Mouse (Mus musculus): ENCODE results near the gene Gucy1b2. TPM values are rescaled to one million over a fixed set of nuclear protein-coding genes. Genes with fewer than 3 reads are reported as not detected.

Gene Gucy1b2
- 0.10 and 0.12 TPM in 2 replicates for polyA plus RNA-seq (2012; rRNA removed)

- TF ChIP-seq CTCF (IDR thresholded peaks at IDR 0.05; ENCODE audit: control insufficient read depth, insufficient read depth, insufficient replicate concordance, low read depth, low read length) (no peak), POLR2A (IDR thresholded peaks at IDR 0.05; ENCODE audit: control insufficient read depth, low read depth, low read length) (no peak)
- no peaks in the 10 kb centered on the region for H3K4me1 ChIP-seq (ENCODE audit: control insufficient read depth, insufficient read depth, low read length)
- H3K27ac ChIP-seq (ENCODE audit: control insufficient read depth, insufficient read depth, low read depth, low read length), result no peak within 1 kb of the TSS
- H3K27me3 ChIP-seq (ENCODE audit: control insufficient read depth, insufficient read depth, low read length), result no peaks in the 10 kb centered on the region
- H3K36me3 ChIP-seq (ENCODE audit: control insufficient read depth, insufficient read depth, low read length), result no peaks in the 10 kb centered on the region
- H3K4me3 ChIP-seq (ENCODE audit: control insufficient read depth, low read depth, low read length), result no peak within 1 kb of the TSS
These were observed at the start of gene Gucy1b2 for GRCm38 (mm10) chr14:62456239-62456747. TSS of gene Gucy1b2 (minus strand) at chr14:62456289.

DNA sequence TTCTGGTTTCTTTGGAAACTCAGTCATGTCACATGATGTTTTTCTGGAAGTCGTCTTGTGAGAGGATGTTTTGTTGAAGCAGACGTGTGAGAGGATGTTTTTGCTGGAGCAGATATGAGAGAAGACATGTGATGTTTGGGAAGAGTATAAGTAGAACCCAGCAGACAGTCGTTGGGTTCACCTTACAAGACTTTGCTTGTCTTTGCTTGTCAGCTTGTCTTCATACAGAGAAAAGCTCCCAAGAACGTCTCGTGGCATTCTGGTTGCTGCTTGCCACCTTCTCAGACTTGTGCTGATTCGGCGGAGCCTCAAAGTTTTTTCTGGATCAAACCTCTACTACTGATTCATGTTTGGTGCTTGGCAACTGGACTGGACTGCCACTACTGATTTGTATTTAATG, 41.3 kb upstream of the Gucy1b2 start:
- Histone ChIP-seq H3K27ac (ENCODE audit: control insufficient read depth, insufficient read depth, low read depth, low read length) (no peak overlapping the region), H3K27me3 (ENCODE audit: control insufficient read depth, insufficient read depth, low read length) (no peaks in the 10 kb centered on the region), H3K36me3 (ENCODE audit: control insufficient read depth, insufficient read depth, low read length) (no peaks in the 10 kb centered on the region), H3K4me1 (ENCODE audit: control insufficient read depth, insufficient read depth, low read length) (no peaks in the 10 kb centered on the region), H3K4me3 (ENCODE audit: control insufficient read depth, low read depth, low read length) (no peak overlapping the region)
- TF ChIP-seq POLR2A (IDR thresholded peaks at IDR 0.05; ENCODE audit: control insufficient read depth, low read depth, low read length), result no peak
- no peak for TF ChIP-seq CTCF (IDR thresholded peaks at IDR 0.05; ENCODE audit: control insufficient read depth, insufficient read depth, insufficient replicate concordance, low read depth, low read length)

- no peaks in the 10 kb centered on the region for H3K36me3 ChIP-seq (ENCODE audit: control insufficient read depth, insufficient read depth, low read length)
- H3K4me3 ChIP-seq (ENCODE audit: control insufficient read depth, low read depth, low read length), result no peak overlapping the region
- H3K27me3 ChIP-seq (ENCODE audit: control insufficient read depth, insufficient read depth, low read length), result no peaks in the 10 kb centered on the region
- no peaks in the 10 kb centered on the region for H3K4me1 ChIP-seq (ENCODE audit: control insufficient read depth, insufficient read depth, low read length)
- no peak for TF ChIP-seq POLR2A (IDR thresholded peaks at IDR 0.05; ENCODE audit: control insufficient read depth, low read depth, low read length)
- TF ChIP-seq CTCF (IDR thresholded peaks at IDR 0.05; ENCODE audit: control insufficient read depth, insufficient read depth, insufficient replicate concordance, low read depth, low read length), result no peak
- no peak overlapping the region for H3K27ac ChIP-seq (ENCODE audit: control insufficient read depth, insufficient read depth, low read depth, low read length)
These were observed 40.4 kb upstream of the Gucy1b2 start for GRCm38 (mm10) chr14:62496501-62496900.

DNA sequence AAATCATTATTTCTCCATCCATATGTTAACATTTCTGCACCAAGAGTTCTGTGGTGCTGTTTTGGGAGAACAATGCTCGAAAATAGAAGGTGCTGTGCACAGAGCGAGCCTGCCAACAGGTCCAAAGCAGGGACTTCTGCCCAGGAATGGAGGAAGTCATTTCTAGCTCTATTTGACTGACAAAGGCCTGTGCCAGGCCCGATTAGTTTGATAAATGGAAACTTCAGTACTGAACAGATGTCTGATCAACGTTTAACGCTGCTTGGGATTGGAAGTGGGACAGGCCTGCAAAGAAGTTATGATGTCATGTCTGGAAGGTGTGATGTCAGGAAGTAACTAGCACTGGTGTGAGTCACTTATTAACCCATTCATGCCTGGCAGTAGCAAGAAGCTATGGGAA, 37.4 kb upstream of the Gucy1b2 start:
- no peaks in the 10 kb centered on the region for H3K36me3 ChIP-seq (ENCODE audit: control insufficient read depth, insufficient read depth, low read length)
- no peak for TF ChIP-seq CTCF (IDR thresholded peaks at IDR 0.05; ENCODE audit: control insufficient read depth, insufficient read depth, insufficient replicate concordance, low read depth, low read length)
- TF ChIP-seq POLR2A (IDR thresholded peaks at IDR 0.05; ENCODE audit: control insufficient read depth, low read depth, low read length), result no peak

GRCm38 (mm10) chr14:62492196-62492850, 36.2 kb upstream of the Gucy1b2 start:
- Histone ChIP-seq H3K27ac (ENCODE audit: control insufficient read depth, insufficient read depth, low read depth, low read length) (no peak overlapping the region), H3K4me3 (ENCODE audit: control insufficient read depth, low read depth, low read length) (no peak overlapping the region), H3K4me1 (ENCODE audit: control insufficient read depth, insufficient read depth, low read length) (no peaks in the 10 kb centered on the region), H3K36me3 (ENCODE audit: control insufficient read depth, insufficient read depth, low read length) (no peaks in the 10 kb centered on the region), H3K27me3 (ENCODE audit: control insufficient read depth, insufficient read depth, low read length) (no peaks in the 10 kb centered on the region)
- TF ChIP-seq CTCF (IDR thresholded peaks at IDR 0.05; ENCODE audit: control insufficient read depth, insufficient read depth, insufficient replicate concordance, low read depth, low read length) (peak; percentile 92; the same call in 1 of the 2 replicates), POLR2A (IDR thresholded peaks at IDR 0.05; ENCODE audit: control insufficient read depth, low read depth, low read length) (no peak)

More for the DNA sequence above, 37.4 kb upstream of the Gucy1b2 start:
- Histone ChIP-seq H3K27me3 (ENCODE audit: control insufficient read depth, insufficient read depth, low read length) (no peaks in the 10 kb centered on the region), H3K4me3 (ENCODE audit: control insufficient read depth, low read depth, low read length) (no peak overlapping the region), H3K4me1 (ENCODE audit: control insufficient read depth, insufficient read depth, low read length) (no peaks in the 10 kb centered on the region), H3K27ac (ENCODE audit: control insufficient read depth, insufficient read depth, low read depth, low read length) (no peak overlapping the region)

DNA sequence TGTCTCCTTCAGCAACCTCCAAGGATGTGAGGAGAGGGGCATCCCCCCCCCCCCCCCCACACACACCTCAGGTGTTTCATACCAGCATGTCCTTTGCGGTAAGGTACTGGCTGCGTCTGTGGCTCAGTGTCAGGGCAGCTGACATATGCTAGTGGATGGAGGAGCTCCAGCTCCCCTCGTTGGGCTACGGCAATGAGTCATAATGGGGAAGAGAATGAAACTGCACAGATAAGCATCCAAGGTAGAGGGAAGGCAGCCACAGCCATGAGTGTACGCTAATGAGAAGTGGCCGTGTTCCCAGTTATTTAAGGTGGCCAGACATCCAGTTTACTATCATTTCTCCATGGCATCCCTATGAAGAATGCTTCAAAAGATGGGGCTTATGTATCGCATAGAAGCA, 32.2 kb upstream of the Gucy1b2 start:
- H3K4me3 ChIP-seq (ENCODE audit: control insufficient read depth, low read depth, low read length), result peak overlapping the region; percentile 17
- no peaks in the 10 kb centered on the region for H3K4me1 ChIP-seq (ENCODE audit: control insufficient read depth, insufficient read depth, low read length)
- no peak for TF ChIP-seq CTCF (IDR thresholded peaks at IDR 0.05; ENCODE audit: control insufficient read depth, insufficient read depth, insufficient replicate concordance, low read depth, low read length)
- TF ChIP-seq POLR2A (IDR thresholded peaks at IDR 0.05; ENCODE audit: control insufficient read depth, low read depth, low read length), result no peak
- no peaks in the 10 kb centered on the region for H3K27me3 ChIP-seq (ENCODE audit: control insufficient read depth, insufficient read depth, low read length)
- no peaks in the 10 kb centered on the region for H3K36me3 ChIP-seq (ENCODE audit: control insufficient read depth, insufficient read depth, low read length)
- H3K27ac ChIP-seq (ENCODE audit: control insufficient read depth, insufficient read depth, low read depth, low read length), result no peak overlapping the region

GRCm38 (mm10) chr14:62481381-62481780, 25.3 kb upstream of the Gucy1b2 start:
- no peak overlapping the region for H3K4me3 ChIP-seq (ENCODE audit: control insufficient read depth, low read depth, low read length)
- no peaks in the 10 kb centered on the region for H3K4me1 ChIP-seq (ENCODE audit: control insufficient read depth, insufficient read depth, low read length)
- TF ChIP-seq CTCF (IDR thresholded peaks at IDR 0.05; ENCODE audit: control insufficient read depth, insufficient read depth, insufficient replicate concordance, low read depth, low read length), result no peak
- TF ChIP-seq POLR2A (IDR thresholded peaks at IDR 0.05; ENCODE audit: control insufficient read depth, low read depth, low read length), result no peak
- H3K36me3 ChIP-seq (ENCODE audit: control insufficient read depth, insufficient read depth, low read length), result no peaks in the 10 kb centered on the region
- no peak overlapping the region for H3K27ac ChIP-seq (ENCODE audit: control insufficient read depth, insufficient read depth, low read depth, low read length)
- H3K27me3 ChIP-seq (ENCODE audit: control insufficient read depth, insufficient read depth, low read length), result no peaks in the 10 kb centered on the region
